Mouse (Mus musculus): ENCODE results near the gene Itga6.

DNA sequence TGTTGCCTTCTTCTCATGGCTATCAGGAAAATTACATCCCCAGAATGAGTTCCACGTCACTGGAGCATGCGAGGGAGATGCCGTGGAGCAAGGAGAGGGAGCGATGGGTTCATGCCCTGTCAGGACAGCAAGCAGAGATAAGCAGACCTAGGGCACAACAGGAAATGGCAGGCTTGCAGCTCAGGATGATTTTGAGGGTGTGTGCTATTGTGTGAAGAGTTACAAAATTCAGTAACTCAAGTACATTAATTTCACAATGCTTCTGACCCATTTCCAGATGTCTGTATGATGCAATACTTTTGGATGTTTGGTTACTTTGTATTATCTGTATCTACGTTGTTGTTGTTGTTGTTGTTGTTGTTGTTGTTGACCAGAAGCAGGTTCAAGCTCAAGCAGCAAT is 22.5 kb upstream of the Itga6 start:
- TF ChIP-seq CTCF (IDR thresholded peaks at IDR 0.05; ENCODE audit: extremely low read depth, insufficient read depth, insufficient read length, insufficient replicate concordance), result no peak
- no peak for TF ChIP-seq POLR2A (IDR thresholded peaks at IDR 0.05; ENCODE audit: low read depth, low read length)
